Mouse (Mus musculus) heart, adult 2 months (tissue): ENCODE results near the gene Ghsr. TPM values are rescaled to one million over a fixed set of nuclear protein-coding genes. Genes with fewer than 3 reads are reported as not detected.

ENCODE experiments used
- DNase-seq, 2 experiments: peaks; one replicate each; pipeline ENCODE4 v3.0.0; 2021
- H3K27ac ChIP-seq: fragments of 200-600 bp; 2 replicates; pipeline ENCODE4 v1.8.1; 2022
- H3K27me3 ChIP-seq: fragments of 200-500 bp; 2 replicates; pipeline ENCODE4 v1.6.1; 2012; ENCODE audit warnings: mild to moderate bottlenecking, low read length, inconsistent platforms, mixed read lengths; ENCODE audit not compliant: control insufficient read depth, insufficient read depth
- H3K36me3 ChIP-seq: fragments of 200-500 bp; 2 replicates; pipeline ENCODE4 v1.6.1; 2012; ENCODE audit warnings: low read length, inconsistent platforms; ENCODE audit not compliant: control insufficient read depth, insufficient read depth
- H3K4me1 ChIP-seq: fragments of 200-500 bp; 2 replicates; pipeline ENCODE4 v1.6.1; 2011; ENCODE audit warnings: low read length; ENCODE audit not compliant: control insufficient read depth, insufficient read depth
- H3K4me3 ChIP-seq: fragments of 200-600 bp; 2 replicates; pipeline ENCODE4 v1.8.1; 2022
- H3K79me2 ChIP-seq: fragments of 200-500 bp; replicated peaks from 2 replicates; pipeline ENCODE4 v1.6.1; 2012; ENCODE audit warnings: mild to moderate bottlenecking, inconsistent platforms, low read length, moderate library complexity, mixed read lengths; ENCODE audit not compliant: control insufficient read depth, insufficient read depth
- H3K9ac ChIP-seq: fragments of 200-500 bp; 2 replicates; pipeline ENCODE4 v1.6.1; 2012; ENCODE audit warnings: low read depth, mild to moderate bottlenecking, control low read depth, inconsistent platforms, low read length, mixed read lengths
- CTCF ChIP-seq: fragments of 200-600 bp; IDR thresholded peaks from 2 replicates; pipeline ENCODE4 v1.8.1; 2022; ENCODE audit warnings: antibody characterized with exemption, mild to moderate bottlenecking, moderate library complexity
- EP300 ChIP-seq: fragments of 200-500 bp; IDR thresholded peaks from 2 replicates; pipeline ENCODE4 v1.6.1; 2011; ENCODE audit warnings: low read depth, low read length, control low read depth; ENCODE audit not compliant: insufficient read depth
- POLR2A ChIP-seq: fragments of 200-500 bp; IDR thresholded peaks from 2 replicates; pipeline ENCODE4 v1.6.1; 2011; ENCODE audit warnings: mild to moderate bottlenecking, low read depth, low read length, control low read depth; ENCODE audit not compliant: insufficient read depth
- WGBS: fragments of 180-500 bp; shearing (Covaris S2); methylation state at CpG from one replicate; pipeline ENCODE4 v1.1.7; 2018; 5-methylcytosine and 5-hydroxymethylcytosine counted together
- intact Hi-C: fragments of 180-260 bp; cut with DNase I; formaldehyde crosslinking; loops from one replicate; pipeline ENCODE4 v1.15.1; 2025
- long read RNA-seq: library from polyadenylated mRNA; stranded (forward); transcript quantifications from one replicate; pipeline ENCODE4 v2.0.0, GENCODE M21; 2021
- polyA plus RNA-seq: library from polyadenylated mRNA; depleted of rRNA; stranded (reverse); fragments of >200 nt; gene quantifications from 2 replicates; pipeline ENCODE4 v1.2.3, GENCODE M21; 2012; rRNA removed
- total RNA-seq, 2 experiments: library from RNA; stranded (reverse); gene quantifications; 2 replicates each; pipeline ENCODE4 v1.2.3; 2021

Ghsr gene
- total RNA-seq, result not detected
- not detected in 2 replicates for polyA plus RNA-seq
- long read RNA-seq, result 0 reads

DNA sequence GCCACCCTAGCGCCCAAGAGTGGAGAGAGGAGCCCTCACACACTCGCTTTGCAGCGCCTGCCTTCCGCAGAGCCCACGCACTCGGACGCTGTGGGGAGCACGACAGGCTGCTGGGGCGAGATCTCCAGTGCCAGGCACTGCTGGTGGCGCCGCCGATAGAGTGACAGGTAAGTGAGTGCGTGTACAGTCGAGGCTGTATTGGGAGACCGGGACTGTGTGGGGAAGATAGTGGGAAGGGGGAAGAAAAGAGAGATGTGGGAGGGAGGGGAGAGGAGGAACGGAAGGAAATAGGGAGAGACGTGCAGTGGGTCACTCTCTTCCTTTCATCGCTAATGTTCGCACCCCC is at the start of gene Ghsr:
Gene Ghsr (plus strand): TSS at position 76 of the 346 bp plus-strand sequence.
- WGBS, result 2% methylated on average over 19 of the region's 19 CpGs
- no peaks in the 10 kb centered on the region for H3K4me1 ChIP-seq
- H3K36me3 ChIP-seq, result no peaks in the 10 kb centered on the region
- H3K9ac ChIP-seq, result no peak within 1 kb of the TSS
- intact Hi-C loops, result no loop called here
- no peak for TF ChIP-seq CTCF
- TF ChIP-seq POLR2A, result no peak
- no peak for TF ChIP-seq EP300
- H3K4me3 ChIP-seq, result no peak within 1 kb of the TSS
- no peak for DNase-seq
- H3K27ac ChIP-seq, result no peak within 1 kb of the TSS
- H3K27me3 ChIP-seq, result peaks cover 7% of the 10 kb centered on the region
- H3K79me2 ChIP-seq, result no peaks in the 10 kb centered on the region

DNA sequence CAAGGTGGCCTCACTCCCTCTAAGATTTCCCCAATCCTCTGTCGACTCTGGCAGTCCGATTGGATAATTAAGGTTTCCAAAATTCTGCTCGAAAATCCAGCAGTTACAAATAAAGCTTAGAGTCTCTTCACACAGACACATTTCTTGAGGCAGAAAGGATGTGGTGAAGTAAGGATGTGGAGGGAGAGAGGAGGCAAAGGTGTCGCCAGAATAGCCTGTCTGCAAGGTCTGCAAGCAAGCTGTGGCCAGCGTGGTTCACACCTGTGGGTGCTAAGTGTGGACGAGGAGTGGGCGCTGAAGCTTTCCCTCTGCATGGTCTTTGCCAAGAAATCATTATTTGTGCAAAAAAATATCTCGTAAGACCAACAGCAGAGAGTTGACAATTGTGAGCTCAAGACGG is 48.6 kb upstream of the Ghsr start:
- intact Hi-C loops, result loop anchor here (10.0 kb wide), 1 partner anchor 168 kb away; the partner anchor contains the start of gene Ect2
- 72% methylated on average over 9 of the region's 9 CpGs for WGBS
- peaks cover 20% of the 10 kb centered on the region for H3K36me3 ChIP-seq
- H3K79me2 ChIP-seq, result no peaks in the 10 kb centered on the region
- peaks cover 9% of the 10 kb centered on the region for H3K4me1 ChIP-seq
- H3K27ac ChIP-seq, result peak overlapping the region; percentile 93
- H3K9ac ChIP-seq, result no peak overlapping the region
- TF ChIP-seq EP300, result no peak
- no peak for TF ChIP-seq CTCF
- TF ChIP-seq POLR2A, result no peak
- DNase-seq, result no peak
- H3K4me3 ChIP-seq, result no peak overlapping the region
- H3K27me3 ChIP-seq, result no peaks in the 10 kb centered on the region

DNA sequence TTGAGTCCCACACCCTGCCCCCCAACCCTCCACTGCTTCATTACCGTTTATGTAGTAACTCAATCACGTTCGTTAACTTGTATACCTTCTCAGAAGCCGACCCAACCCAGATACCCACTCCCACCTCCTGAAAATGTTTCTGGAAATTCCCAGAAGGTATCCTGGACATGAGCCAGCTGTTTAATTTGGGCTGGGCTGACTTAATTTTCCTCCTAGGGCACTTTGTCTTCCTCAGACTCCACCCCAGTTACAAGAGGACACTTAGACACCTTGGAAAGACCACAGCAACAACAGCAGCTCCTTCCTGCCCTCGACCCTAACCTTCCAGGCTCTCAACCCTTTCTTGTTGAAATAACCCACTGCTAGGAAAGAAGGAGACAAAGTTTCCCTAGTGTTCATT is 47.6 kb upstream of the Ghsr start:
- no peaks in the 10 kb centered on the region for H3K79me2 ChIP-seq
- intact Hi-C loops, result loop anchor here (10.0 kb wide), 1 partner anchor 169 kb away; the partner anchor contains the start of gene Ect2
- H3K36me3 ChIP-seq, result peaks cover 22% of the 10 kb centered on the region
- peaks cover 9% of the 10 kb centered on the region for H3K4me1 ChIP-seq
- peak overlapping the region; percentile 93 for H3K27ac ChIP-seq
- WGBS, result 44% methylated on average over 5 of the region's 5 CpGs
- DNase-seq, result peak in 1 of 2 experiments; percentile 16
- H3K9ac ChIP-seq, result no peak overlapping the region
- no peak for TF ChIP-seq CTCF
- no peak for TF ChIP-seq EP300
- no peak for TF ChIP-seq POLR2A
- no peak overlapping the region for H3K4me3 ChIP-seq
- no peaks in the 10 kb centered on the region for H3K27me3 ChIP-seq

DNA sequence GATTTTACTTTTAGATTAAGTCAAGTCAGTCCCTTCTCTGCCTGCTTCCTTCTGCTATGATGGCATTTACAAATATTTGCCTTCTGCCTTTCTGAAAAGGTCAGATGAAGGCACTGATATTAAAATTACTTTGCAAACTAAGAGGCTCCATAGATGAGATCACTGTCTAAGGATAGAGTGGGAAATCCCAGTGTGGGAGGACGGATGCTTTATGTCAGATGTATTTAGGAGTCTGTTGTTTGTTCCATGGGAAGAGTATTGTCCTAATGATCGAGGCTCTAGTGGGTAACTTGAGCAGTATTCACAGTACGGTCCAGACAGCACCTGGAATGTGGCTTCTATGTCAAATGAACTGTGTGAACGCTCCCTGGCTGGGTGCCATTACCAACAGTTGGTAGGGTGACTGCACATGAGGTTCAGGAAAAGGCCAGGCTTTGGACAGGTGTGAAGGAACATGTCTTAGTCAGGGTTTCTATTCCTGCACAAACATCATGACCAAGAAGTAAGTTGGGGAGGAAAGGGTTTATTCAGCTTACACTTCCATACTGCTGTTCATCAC is 44.4 kb upstream of the Ghsr start:
- peak overlapping the region; percentile 17; the same call in 1 of the 2 replicates for H3K27ac ChIP-seq
- peaks cover 7% of the 10 kb centered on the region for H3K4me1 ChIP-seq
- no peak overlapping the region for H3K4me3 ChIP-seq
- no peak for DNase-seq
- intact Hi-C loops, result loop anchor here (10.0 kb wide), 1 partner anchor 172 kb away; the partner anchor contains the start of gene Ect2
- H3K9ac ChIP-seq, result no peak overlapping the region
- no peaks in the 10 kb centered on the region for H3K79me2 ChIP-seq
- no peak for TF ChIP-seq EP300
- TF ChIP-seq POLR2A, result no peak
- TF ChIP-seq CTCF, result no peak
- peaks cover 22% of the 10 kb centered on the region for H3K36me3 ChIP-seq
- no peaks in the 10 kb centered on the region for H3K27me3 ChIP-seq
- 34% methylated on average over 4 of the region's 4 CpGs for WGBS

DNA sequence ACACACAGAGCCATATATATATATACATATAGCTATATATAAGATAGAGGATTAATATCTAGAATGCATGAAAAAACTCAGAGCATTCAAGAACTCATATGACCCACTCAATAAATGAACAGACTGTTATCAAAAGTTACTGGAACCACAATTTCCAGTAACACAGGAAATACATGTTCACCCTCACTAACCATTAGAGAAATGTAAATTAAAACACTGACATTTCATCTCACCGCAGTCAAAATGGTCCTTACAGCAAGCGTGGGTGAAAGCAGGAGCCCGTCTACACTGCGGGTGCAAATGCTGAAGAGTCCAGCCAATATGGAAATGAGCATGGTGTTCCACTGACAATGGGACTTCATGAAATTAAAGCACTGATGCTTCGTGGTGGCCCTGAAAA is 40.4 kb upstream of the Ghsr start:
- no peak for TF ChIP-seq EP300
- TF ChIP-seq CTCF, result no peak
- TF ChIP-seq POLR2A, result no peak
- no peak overlapping the region for H3K27ac ChIP-seq
- H3K4me3 ChIP-seq, result no peak overlapping the region
- H3K9ac ChIP-seq, result no peak overlapping the region
- 88% methylated on average over 5 of the region's 5 CpGs for WGBS
- no peak for DNase-seq
- H3K36me3 ChIP-seq, result 0 out of 2 replicates have a peak, but pooled peaks cover 5% of the 10 kb centered on the region
- no peaks in the 10 kb centered on the region for H3K27me3 ChIP-seq
- intact Hi-C loops, result no loop called here
- H3K79me2 ChIP-seq, result no peaks in the 10 kb centered on the region
- H3K4me1 ChIP-seq, result no peaks in the 10 kb centered on the region; the same call in 1 of the 2 replicates

DNA sequence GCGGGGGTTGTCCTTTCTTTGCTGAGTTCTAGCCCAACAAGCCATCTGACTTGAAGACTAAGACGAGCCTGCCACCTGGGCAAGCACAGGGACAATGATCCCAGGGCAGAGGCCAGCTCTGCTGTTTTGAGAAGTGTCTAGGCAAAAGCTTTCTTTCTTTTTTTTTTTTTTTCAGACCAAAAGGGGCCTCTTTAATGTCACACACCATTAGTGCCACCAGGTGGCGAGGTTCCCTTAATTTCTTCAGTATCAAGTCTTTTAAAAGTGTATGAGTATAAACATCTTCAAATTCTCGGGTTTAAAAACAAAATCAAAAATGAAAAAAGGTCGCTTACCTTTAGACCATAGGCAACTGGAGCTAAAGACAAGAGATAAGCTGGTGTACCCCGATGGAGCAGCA is 32.7 kb upstream of the Ghsr start:
- Histone ChIP-seq H3K79me2 (no peaks in the 10 kb centered on the region), H3K4me1 (peaks cover 1% of the 10 kb centered on the region; the same call in 1 of the 2 replicates), H3K4me3 (no peak overlapping the region), H3K27me3 (no peaks in the 10 kb centered on the region), H3K9ac (no peak overlapping the region; the same call in 1 of the 2 replicates), H3K27ac (no peak overlapping the region), H3K36me3 (peaks cover 5% of the 10 kb centered on the region)
- peak; percentile 45 for DNase-seq
- TF ChIP-seq POLR2A, result no peak
- TF ChIP-seq CTCF, result peak; percentile 80
- TF ChIP-seq EP300, result no peak
- intact Hi-C loops, result loop anchor here (2.0 to 5.0 kb wide), 2 partner anchors 68 to 124 kb away; no protein-coding TSS in a partner anchor
- WGBS, result 26% methylated on average over 6 of the region's 6 CpGs
